22 mouse cellular contexts compared by ENCODE assay signal in genomic region chrX:36108601-36109000, GRCm38 (mm10). TPM values are rescaled to one million over a fixed set of nuclear protein-coding genes. Genes with fewer than 3 reads are reported as not detected.
A peak's percentile ranks its signal among the peaks of the same experiment; 100 is the strongest.
DNase-seq lines count a peak whose midpoint lies in the region; ATAC-seq and TF ChIP-seq lines count a peak whose summit lies in the region.
"Had no signal": no experiment of that assay in that cellular context is flagged by ENCODE, and none has a peak within 500 bp of the region (broad histone marks: within the 10 kb centered on the region; RNA-seq: fewer than 3 reads in every experiment).

No protein-coding gene starts in this region.

- TF ChIP-seq EP300 in liver, postnatal 0 days (IDR thresholded peaks at IDR 0.05; ENCODE audit: low read depth), result no peak
- no peak for TF ChIP-seq EP300 in MEL (IDR thresholded peaks at IDR 0.05; ENCODE audit: low read depth in 1 of 2, low read length in 2 of 2)
- TF ChIP-seq EP300 in stomach, postnatal 0 days (optimal IDR thresholded peaks at IDR 0.05), result no peak

- H3K9me3 ChIP-seq in liver, postnatal 0 days (ENCODE audit: low read length), result no peaks in the 10 kb centered on the region
- H3K9me3 ChIP-seq in liver, embryonic 12.5 days (replicated peaks), result no peaks in the 10 kb centered on the region
- no peaks in the 10 kb centered on the region for H3K9me3 ChIP-seq in MEL (replicated peaks; ENCODE audit: insufficient read depth, low read length)
- H3K9me3 ChIP-seq in stomach, postnatal 0 days (ENCODE audit: control insufficient read depth, low read length), result no peaks in the 10 kb centered on the region
- H3K9me3 ChIP-seq: embryonic facial prominence, embryonic 12.5 days; embryonic facial prominence, embryonic 15.5 days; hindbrain, embryonic 12.5 days; hindbrain, embryonic 15.5 days had no signal

- 42% methylated on average over 3 of the region's 3 CpGs for WGBS in liver, postnatal 0 days (ENCODE audit: insufficient replicate concordance)
- WGBS in liver, embryonic 12.5 days (ENCODE audit: insufficient replicate concordance), result 29% methylated on average over 3 of the region's 3 CpGs
- WGBS in stomach, postnatal 0 days, result 44% methylated on average over 3 of the region's 3 CpGs

- H3K79me2 ChIP-seq in MEL (ENCODE audit: control insufficient read depth, insufficient read depth, low read length, poor library complexity), result no peaks in the 10 kb centered on the region

- TF ChIP-seq POLR2A in MEL (IDR thresholded peaks at IDR 0.05; ENCODE audit: control insufficient read depth in 1 of 2, insufficient read depth in 1 of 2, low read depth in 1 of 2, low read length in 2 of 2, poor library complexity in 1 of 2), result no peak

- no peak for ATAC-seq in liver, postnatal 0 days
- no peak for ATAC-seq in liver, embryonic 12.5 days
- peak; percentile 73 for ATAC-seq in granulocyte monocyte progenitor cell, adult 5-6 weeks (replicated peaks; ENCODE audit: poor library complexity, severe bottlenecking)
- no peak for ATAC-seq in stomach, postnatal 0 days (ENCODE audit: low FRiP score, low TSS enrichment)
- ATAC-seq: forebrain, embryonic 14.5 days; Patski had no signal

- intact Hi-C loops in left cerebral cortex, postnatal 10 days (cut with DNase I), result no loop called here

- no peak overlapping the region for H3K4me3 ChIP-seq in liver, postnatal 0 days (ENCODE audit: low read depth, low read length)
- H3K4me3 ChIP-seq in liver, embryonic 12.5 days, result no peak overlapping the region
- H3K4me3 ChIP-seq in MEL (ENCODE audit: control insufficient read depth in 1 of 2, insufficient read depth in 1 of 2, low read depth in 2 of 2, low read length in 2 of 2), result no peak overlapping the region
- H3K4me3 ChIP-seq in stomach, postnatal 0 days (ENCODE audit: low read depth, low read length), result no peak overlapping the region
- H3K4me3 ChIP-seq: embryonic facial prominence, embryonic 12.5 days; embryonic facial prominence, embryonic 15.5 days; gastrocnemius, adult 2 months; hindbrain, embryonic 12.5 days; hindbrain, embryonic 15.5 days had no signal

- H3K27ac ChIP-seq in liver, postnatal 0 days (ENCODE audit: low read depth), result no peak overlapping the region
- no peak overlapping the region for H3K27ac ChIP-seq in liver, embryonic 12.5 days
- no peak overlapping the region for H3K27ac ChIP-seq in MEL (ENCODE audit: control insufficient read depth, low read depth, low read length)
- no peak overlapping the region for H3K27ac ChIP-seq in stomach, postnatal 0 days (replicated peaks)
- H3K27ac ChIP-seq: embryonic facial prominence, embryonic 12.5 days; embryonic facial prominence, embryonic 15.5 days; gastrocnemius, adult 2 months; hindbrain, embryonic 12.5 days; hindbrain, embryonic 15.5 days had no signal

- no peak for TF ChIP-seq RAD21 in MEL (IDR thresholded peaks at IDR 0.05; ENCODE audit: low read depth, low read length)

- H3K36me3 ChIP-seq in liver, postnatal 0 days (replicated peaks; ENCODE audit: insufficient read depth, low read length), result no peaks in the 10 kb centered on the region
- H3K36me3 ChIP-seq in liver, embryonic 12.5 days, result no peaks in the 10 kb centered on the region
- H3K36me3 ChIP-seq in MEL (ENCODE audit: control insufficient read depth in 1 of 2, insufficient read depth in 2 of 2, low read length in 2 of 2), result no peaks in the 10 kb centered on the region
- no peaks in the 10 kb centered on the region for H3K36me3 ChIP-seq in stomach, postnatal 0 days (ENCODE audit: control insufficient read depth, insufficient read depth, low read length)
- H3K36me3 ChIP-seq: embryonic facial prominence, embryonic 12.5 days; embryonic facial prominence, embryonic 15.5 days; hindbrain, embryonic 12.5 days; hindbrain, embryonic 15.5 days had no signal

- no peaks in the 10 kb centered on the region for H3K27me3 ChIP-seq in liver, postnatal 0 days (ENCODE audit: insufficient read depth, low read length)
- peaks cover 26% of the 10 kb centered on the region for H3K27me3 ChIP-seq in liver, embryonic 12.5 days (replicated peaks)
- no peaks in the 10 kb centered on the region for H3K27me3 ChIP-seq in MEL (ENCODE audit: control insufficient read depth in 1 of 2, insufficient read depth in 2 of 2, low read length in 2 of 2)
- no peaks in the 10 kb centered on the region for H3K27me3 ChIP-seq in stomach, postnatal 0 days (ENCODE audit: control insufficient read depth, insufficient read depth, low read length)
- H3K27me3 ChIP-seq: embryonic facial prominence, embryonic 12.5 days; embryonic facial prominence, embryonic 15.5 days; hindbrain, embryonic 12.5 days; hindbrain, embryonic 15.5 days had no signal

- no peak overlapping the region for H3K4me2 ChIP-seq in liver, postnatal 0 days (ENCODE audit: low read depth, low read length)
- no peak overlapping the region for H3K4me2 ChIP-seq in liver, embryonic 12.5 days
- no peak overlapping the region for H3K4me2 ChIP-seq in stomach, postnatal 0 days (replicated peaks; ENCODE audit: low read depth)
- H3K4me2 ChIP-seq: embryonic facial prominence, embryonic 12.5 days; embryonic facial prominence, embryonic 15.5 days; heart, embryonic 11.5 days; hindbrain, embryonic 12.5 days; hindbrain, embryonic 15.5 days had no signal

- no peak for DNase-seq in liver, postnatal 0 days
- DNase-seq in MEL (ENCODE audit: low read depth, low spot score), result peak; percentile 5
- DNase-seq in stomach, postnatal 0 days (ENCODE audit: low spot score), result no peak
- no peak for DNase-seq in left cerebral cortex, postnatal 10 days (ENCODE audit: extremely low spot score in 1 of 2, low spot score in 2 of 2)
- DNase-seq in cerebellum, adult 18-20 months, result no peak
- DNase-seq: adrenal gland, adult 2 months; adrenal gland, postnatal 25 days; cerebellum, adult 11-12 months; cerebellum, adult 9-10 months; forebrain, postnatal 0 days; gastrocnemius, adult 2 months; gastrocnemius, postnatal 14 days had no signal

- 0 out of 2 replicates have a peak, but pooled peaks have one; percentile 11 for TF ChIP-seq CTCF in liver, postnatal 0 days (IDR thresholded peaks at IDR 0.05; ENCODE audit: low read depth)
- TF ChIP-seq CTCF in MEL (IDR thresholded peaks at IDR 0.05 in 2 of 3, conservative IDR thresholded peaks at IDR 0.05 in 1 of 3; ENCODE audit: control insufficient read depth in 1 of 3, insufficient read depth in 1 of 3, low read depth in 2 of 3, low read length in 3 of 3, poor library complexity in 1 of 3, severe bottlenecking in 1 of 3), result no peak
- peak; percentile 21; the same call in 1 of the 2 replicates for TF ChIP-seq CTCF in stomach, postnatal 0 days (IDR thresholded peaks at IDR 0.05; ENCODE audit: low read depth)

- H3K4me1 ChIP-seq in liver, postnatal 0 days (ENCODE audit: insufficient read depth), result no peaks in the 10 kb centered on the region
- H3K4me1 ChIP-seq in liver, embryonic 12.5 days, result no peaks in the 10 kb centered on the region
- no peaks in the 10 kb centered on the region; a peak in 1 of 4 replicates for H3K4me1 ChIP-seq in MEL (ENCODE audit: control insufficient read depth in 1 of 2, insufficient read depth in 2 of 2, low read length in 2 of 2)
- H3K4me1 ChIP-seq in stomach, postnatal 0 days (replicated peaks; ENCODE audit: control insufficient read depth, insufficient read depth), result no peaks in the 10 kb centered on the region
- H3K4me1 ChIP-seq: embryonic facial prominence, embryonic 12.5 days; embryonic facial prominence, embryonic 15.5 days; hindbrain, embryonic 12.5 days; hindbrain, embryonic 15.5 days had no signal

- no peak overlapping the region for H3K9ac ChIP-seq in liver, postnatal 0 days (replicated peaks)
- no peak overlapping the region for H3K9ac ChIP-seq in liver, embryonic 12.5 days
- no peak overlapping the region for H3K9ac ChIP-seq in MEL (ENCODE audit: control insufficient read depth, low read depth, low read length, poor library complexity, severe bottlenecking)
- no peak overlapping the region for H3K9ac ChIP-seq in stomach, postnatal 0 days (ENCODE audit: low read length)
- H3K9ac ChIP-seq: embryonic facial prominence, embryonic 12.5 days; embryonic facial prominence, embryonic 15.5 days; forebrain, postnatal 0 days; hindbrain, embryonic 12.5 days; hindbrain, embryonic 15.5 days had no signal

TF ChIP-seq in MEL, 35 proteins besides CTCF, POLR2A, EP300 and RAD21:
- no peak for TF ChIP-seq ZKSCAN1 (IDR thresholded peaks at IDR 0.05; ENCODE audit: low read depth, low read length)
- TF ChIP-seq SMC3 (IDR thresholded peaks at IDR 0.05; ENCODE audit: low read depth, low read length), result no peak
- no peak for TF ChIP-seq UBTF (IDR thresholded peaks at IDR 0.05; ENCODE audit: borderline replicate concordance, insufficient read depth, low read depth, low read length)
- TF ChIP-seq POLR2AphosphoS5 (IDR thresholded peaks at IDR 0.05; ENCODE audit: borderline replicate concordance, low read depth, low read length), result no peak
- TF ChIP-seq GABPA (IDR thresholded peaks at IDR 0.05; ENCODE audit: low read depth, low read length), result no peak
- no peak for TF ChIP-seq MYC (IDR thresholded peaks at IDR 0.05; ENCODE audit: low read depth, low read length)
- no peak for TF ChIP-seq TCF12 (IDR thresholded peaks at IDR 0.05; ENCODE audit: low read depth, low read length)

RNA-seq across cellular contexts. Expression of gene Il13ra1, which starts 3.3 kb away (rescaled TPM):
- polyA plus RNA-seq in liver, postnatal 0 days (2015; fragmentation: Nextera tagmentation; extraction: Ambion mirVana), result 9.1 and 10.0 TPM in 2 replicates
- 4.1 and 4.6 TPM in 2 replicates for polyA plus RNA-seq in liver, embryonic 12.5 days (2016; fragmentation: Nextera tagmentation; extraction: Ambion mirVana)
- not detected in 2 replicates for total RNA-seq in MEL (2012; rRNA removed)
- not detected for polyA plus RNA-seq in MEL (2012; ENCODE audit: insufficient read depth in 1 of 2, insufficient read length in 2 of 2, low read depth in 1 of 2, low replicate concordance in 2 of 2, missing spikeins in 1 of 2)
- total RNA-seq in granulocyte monocyte progenitor cell, adult 5-6 weeks (2014; fragmentation: Nextera tagmentation), result 1.0 TPM in 1 of 2 replicates, not detected in the other
- total RNA-seq in granulocyte monocyte progenitor cell, adult 5-6 weeks (2017), result 0.26 and 0.47 TPM in 2 replicates
- polyA plus RNA-seq in stomach, postnatal 0 days (2015; fragmentation: Nextera tagmentation; extraction: Ambion mirVana), result 20.7 and 22.8 TPM in 2 replicates
- total RNA-seq in left cerebral cortex, postnatal 10 days (2021), result 1 to 10 TPM; 4.2 to 5.2 TPM
- total RNA-seq: hematopoietic stem cell, adult 5-6 weeks had no signal

Comparison
In these comparisons a context has a peak if more than half of its experiments do, and no peak if none do; other contexts are left out.
1. CTCF ChIP-seq: peak in liver, postnatal 0 days (single experiment) and stomach, postnatal 0 days (single experiment); none in MEL (0 of 3).